Mouse (Mus musculus) G1E (cell line): ENCODE measurements around the gene 5730522E02Rik. TPM values are rescaled to one million over a fixed set of nuclear protein-coding genes. Genes with fewer than 3 reads are reported as not detected.
"Not testable (repeated sequence)": the region's sequence is repeated elsewhere in the genome, so short reads cannot be mapped to it uniquely, and the experiment has no call there.

Experiments
- ATAC-seq: 2 replicates; pipeline ENCODE4 v1.8.0; 2016; ENCODE audit warnings: mild to moderate bottlenecking; ENCODE audit not compliant: insufficient number of reproducible peaks, poor library complexity, low FRiP score, severe bottlenecking; ENCODE audit errors: extremely low read depth
- DNase-seq: peaks from one replicate; pipeline ENCODE4 v3.0.0; 2012; ENCODE audit warnings: low spot score
- H3K27me3 ChIP-seq: 2 replicates; pipeline ENCODE4 v1.6.1; 2012; ENCODE audit warnings: mild to moderate bottlenecking, low read length, inconsistent platforms; ENCODE audit not compliant: insufficient read depth
- H3K36me3 ChIP-seq: replicated peaks from 2 replicates; pipeline ENCODE3; 2012; ENCODE audit warnings: mild to moderate bottlenecking, inconsistent platforms
- H3K4me1 ChIP-seq: 2 replicates; pipeline ENCODE4 v1.6.1; 2012; ENCODE audit warnings: low read depth, low read length, inconsistent platforms, mixed read lengths; ENCODE audit not compliant: insufficient read depth
- H3K4me3 ChIP-seq: 2 replicates; pipeline ENCODE4 v1.5.1; 2012; ENCODE audit warnings: low read depth, mild to moderate bottlenecking, inconsistent platforms, low read length, moderate library complexity, mixed read lengths
- H3K9me3 ChIP-seq: replicated peaks from 2 replicates; pipeline ENCODE4 v1.6.1; 2012; ENCODE audit warnings: inconsistent platforms
- CTCF ChIP-seq: IDR thresholded peaks from 2 replicates; pipeline ENCODE4 v1.5.1; 2012; ENCODE audit warnings: low read depth, low read length, inconsistent platforms, mixed read lengths
- GATA1 ChIP-seq: IDR thresholded peaks from 2 replicates; pipeline ENCODE4 v1.6.1; 2012; ENCODE audit warnings: borderline replicate concordance, low read length, inconsistent platforms, mixed read lengths
- GATA2 ChIP-seq: IDR thresholded peaks from 2 replicates; pipeline ENCODE4 v1.6.1; 2012; ENCODE audit warnings: low read depth, low read length, inconsistent platforms, borderline replicate concordance
- POLR2AphosphoS5 ChIP-seq: IDR thresholded peaks from 2 replicates; pipeline ENCODE4 v1.6.1; 2012; ENCODE audit warnings: low read depth, low read length, inconsistent platforms; ENCODE audit not compliant: insufficient replicate concordance
- TAL1 ChIP-seq: conservative IDR thresholded peaks from 2 replicates; pipeline ENCODE4 v1.6.1; 2012; ENCODE audit warnings: low read depth, low read length, inconsistent platforms, mixed read lengths
- polyA plus RNA-seq: library from polyadenylated mRNA; stranded (reverse); fragments of >175 nt; gene quantifications from 2 replicates; pipeline ENCODE4 v1.2.3, GENCODE M21; 2012
- total RNA-seq, 2 experiments: library from RNA; stranded (forward) in 1 of 2; stranded (reverse) in 1 of 2; fragments of 200-1000 nt in 1 of 2; fragments of >200 nt in 1 of 2; fragmentation: Nextera tagmentation in 1 of 2; gene quantifications; 2 replicates each; pipeline ENCODE4 v1.2.3; 2014 to 2017

Gene 5730522E02Rik
- total RNA-seq (2014; fragmentation: Nextera tagmentation) (not detected in 2 replicates), total RNA-seq (2017) (0.44 TPM in 1 of 2 replicates, not detected in the other), polyA plus RNA-seq (not detected in 2 replicates)

- ATAC-seq (no peak), DNase-seq (no peak)
- Histone ChIP-seq H3K4me3 (no peak within 1 kb of the TSS), H3K4me1 (no peaks in the 10 kb centered on the region), H3K27me3 (no peaks in the 10 kb centered on the region; the same call in 1 of the 2 replicates), H3K9me3 (0 out of 2 replicates have a peak, but pooled peaks cover 5% of the 10 kb centered on the region), H3K36me3 (no peaks in the 10 kb centered on the region)
- TF ChIP-seq TAL1 (no peak), GATA2 (no peak), GATA1 (no peak), CTCF (no peak), POLR2AphosphoS5 (no peak)
Observed at GRCm38 (mm10) chr11:26210582-26211180, at the start of gene 5730522E02Rik. Gene 5730522E02Rik, minus strand, starts transcription at chr11:26210763.

GRCm38 (mm10) chr11:26236540-26236939 lies 26.0 kb upstream of the 5730522E02Rik start:
- Histone ChIP-seq H3K9me3 (no peaks in the 10 kb centered on the region), H3K4me3 (no peak overlapping the region), H3K4me1 (no peaks in the 10 kb centered on the region), H3K36me3 (no peaks in the 10 kb centered on the region), H3K27me3 (peaks cover 7% of the 10 kb centered on the region; the same call in 1 of the 2 replicates)
- DNase-seq (no peak), ATAC-seq (no peak)
- no peak for TF ChIP-seq GATA1
- TF ChIP-seq GATA2, result no peak
- TF ChIP-seq CTCF, result no peak
- no peak for TF ChIP-seq POLR2AphosphoS5
- no peak for TF ChIP-seq TAL1

- H3K9me3 ChIP-seq, result no peaks in the 10 kb centered on the region
- ATAC-seq, result no peak
- H3K4me1 ChIP-seq, result no peaks in the 10 kb centered on the region
- H3K27me3 ChIP-seq, result peaks cover 6% of the 10 kb centered on the region; the same call in 1 of the 2 replicates
- H3K4me3 ChIP-seq, result no peak overlapping the region
- TF ChIP-seq POLR2AphosphoS5 (no peak), TAL1 (no peak), GATA1 (no peak), GATA2 (no peak), CTCF (no peak)
- no peak for DNase-seq
- no peaks in the 10 kb centered on the region for H3K36me3 ChIP-seq
Observed at GRCm38 (mm10) chr11:26229895-26230294, 19.3 kb upstream of the 5730522E02Rik start.

GRCm38 (mm10) chr11:26213643-26214042 lies 3.1 kb upstream of the 5730522E02Rik start:
- H3K9me3 ChIP-seq, H3K4me1 ChIP-seq, DNase-seq, H3K27me3 ChIP-seq, H3K36me3 ChIP-seq, H3K4me3 ChIP-seq, ATAC-seq: not testable (repeated sequence)

GRCm38 (mm10) chr11:26209811-26210581 lies 567 bp downstream of the 5730522E02Rik start:
- 0 out of 2 replicates have a peak, but pooled peaks cover 5% of the 10 kb centered on the region for H3K9me3 ChIP-seq
- ATAC-seq, result no peak
- no peak overlapping the region for H3K4me3 ChIP-seq
- H3K4me1 ChIP-seq, result no peaks in the 10 kb centered on the region
- no peaks in the 10 kb centered on the region for H3K36me3 ChIP-seq
- H3K27me3 ChIP-seq, result no peaks in the 10 kb centered on the region; the same call in 1 of the 2 replicates
- TF ChIP-seq GATA2 (no peak), POLR2AphosphoS5 (no peak), CTCF (no peak), TAL1 (no peak), GATA1 (no peak)
- DNase-seq, result no peak

- Histone ChIP-seq H3K4me1 (no peaks in the 10 kb centered on the region), H3K27me3 (no peaks in the 10 kb centered on the region), H3K4me3 (no peak overlapping the region), H3K36me3 (no peaks in the 10 kb centered on the region), H3K9me3 (no peaks in the 10 kb centered on the region)
- TF ChIP-seq POLR2AphosphoS5 (no peak), TAL1 (no peak), GATA1 (no peak), CTCF (no peak), GATA2 (no peak)
- DNase-seq, result no peak
- no peak for ATAC-seq
Observed at GRCm38 (mm10) chr11:26203466-26203865, 7.1 kb downstream of the 5730522E02Rik start.
